Mouse (Mus musculus): ENCODE results near the gene Bmp10.

- TF ChIP-seq POLR2A (IDR thresholded peaks at IDR 0.05; ENCODE audit: insufficient read length, low read depth) (no peak), TCF12 (IDR thresholded peaks at IDR 0.05; ENCODE audit: insufficient read depth, poor library complexity, severe bottlenecking) (no peak), USF1 (IDR thresholded peaks at IDR 0.05; ENCODE audit: low read depth) (no peak), MAX (IDR thresholded peaks at IDR 0.05; ENCODE audit: low read depth) (no peak), E2F4 (IDR thresholded peaks at IDR 0.05; ENCODE audit: insufficient read depth) (no peak), SRF (IDR thresholded peaks at IDR 0.05; ENCODE audit: control insufficient read depth, insufficient read length, low read depth) (no peak), POLR2AphosphoS2 (IDR thresholded peaks at IDR 0.05; ENCODE audit: insufficient read length, low read depth) (no peak), MYOD1 (IDR thresholded peaks at IDR 0.05; ENCODE audit: control insufficient read depth in 1 of 3, insufficient read length in 2 of 3, low read depth in 2 of 3) (no peak), CEBPB (IDR thresholded peaks at IDR 0.05; ENCODE audit: insufficient read depth, poor library complexity, severe bottlenecking) (no peak)
Observed at GRCm38 (mm10) chr6:87399886-87400566, 28.8 kb upstream of the Bmp10 start.
